Mouse (Mus musculus): ENCODE data around the gene Adam15. TPM values are rescaled to one million over a fixed set of nuclear protein-coding genes. Genes with fewer than 3 reads are reported as not detected.

The Adam15 gene
- polyA plus RNA-seq, 1 experiment = 63.6 TPM

DNA sequence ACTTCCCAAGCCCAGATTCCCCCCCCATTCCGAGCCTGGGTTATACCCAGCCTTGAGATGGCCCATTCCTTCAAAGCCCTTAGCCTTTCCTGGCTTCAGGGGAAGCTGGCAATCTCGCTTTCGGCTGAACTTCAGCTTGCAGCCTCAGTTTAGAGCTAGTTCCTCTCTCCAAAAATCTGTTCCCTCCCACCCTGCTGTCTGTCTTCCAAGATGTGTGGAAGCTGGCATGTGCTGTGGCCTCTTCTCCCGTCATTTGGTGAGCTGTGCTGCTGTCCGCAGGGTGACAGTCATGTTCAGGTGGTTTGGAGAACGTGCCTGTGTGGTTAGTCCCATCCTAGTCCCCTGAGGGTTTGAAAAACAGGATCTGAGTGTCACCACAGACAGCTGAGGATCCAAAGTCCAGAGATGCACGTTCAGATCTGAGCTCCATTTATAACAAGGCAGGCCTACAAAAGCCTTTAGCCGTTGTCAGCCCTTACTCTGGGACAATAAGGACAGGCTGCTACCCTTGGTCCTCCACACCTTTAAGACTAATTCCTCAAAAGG is 54.0 kb downstream of the Adam15 start:
- no peak for DNase-seq (ENCODE audit: low read depth)

DNA sequence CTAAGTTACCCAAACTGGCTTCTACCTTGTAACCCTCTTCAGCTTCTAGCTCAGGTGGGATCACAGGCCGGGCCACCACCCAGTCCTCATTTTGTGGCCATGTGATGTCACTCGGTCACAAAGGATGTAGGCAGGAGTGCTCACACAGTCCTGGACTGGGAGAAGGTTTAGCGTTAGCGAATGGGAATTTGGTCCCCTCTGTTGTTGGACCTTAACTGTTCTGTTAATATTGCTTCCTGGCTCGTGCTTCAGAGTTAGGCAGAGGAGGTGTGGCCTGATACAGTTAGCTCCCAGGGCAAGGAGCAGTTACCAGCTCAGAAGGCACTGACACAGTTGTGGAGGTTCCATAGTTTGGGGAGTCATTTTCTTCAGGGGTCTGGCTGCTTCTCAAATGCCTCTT is 55.6 kb downstream of the Adam15 start:
- DNase-seq (ENCODE audit: low read depth) = no peak
- TF ChIP-seq CTCF (IDR thresholded peaks at IDR 0.05; ENCODE audit: borderline replicate concordance, extremely low read depth, insufficient read depth, insufficient read length) = no peak
- no peak for TF ChIP-seq POLR2A (IDR thresholded peaks at IDR 0.05; ENCODE audit: borderline replicate concordance, extremely low read depth, insufficient read depth, insufficient read length, poor library complexity, severe bottlenecking)

More for the DNA sequence above, 54.0 kb downstream of the Adam15 start:
- TF ChIP-seq CTCF (IDR thresholded peaks at IDR 0.05; ENCODE audit: borderline replicate concordance, extremely low read depth, insufficient read depth, insufficient read length) = no peak
- TF ChIP-seq POLR2A (IDR thresholded peaks at IDR 0.05; ENCODE audit: borderline replicate concordance, extremely low read depth, insufficient read depth, insufficient read length, poor library complexity, severe bottlenecking) = no peak

DNA sequence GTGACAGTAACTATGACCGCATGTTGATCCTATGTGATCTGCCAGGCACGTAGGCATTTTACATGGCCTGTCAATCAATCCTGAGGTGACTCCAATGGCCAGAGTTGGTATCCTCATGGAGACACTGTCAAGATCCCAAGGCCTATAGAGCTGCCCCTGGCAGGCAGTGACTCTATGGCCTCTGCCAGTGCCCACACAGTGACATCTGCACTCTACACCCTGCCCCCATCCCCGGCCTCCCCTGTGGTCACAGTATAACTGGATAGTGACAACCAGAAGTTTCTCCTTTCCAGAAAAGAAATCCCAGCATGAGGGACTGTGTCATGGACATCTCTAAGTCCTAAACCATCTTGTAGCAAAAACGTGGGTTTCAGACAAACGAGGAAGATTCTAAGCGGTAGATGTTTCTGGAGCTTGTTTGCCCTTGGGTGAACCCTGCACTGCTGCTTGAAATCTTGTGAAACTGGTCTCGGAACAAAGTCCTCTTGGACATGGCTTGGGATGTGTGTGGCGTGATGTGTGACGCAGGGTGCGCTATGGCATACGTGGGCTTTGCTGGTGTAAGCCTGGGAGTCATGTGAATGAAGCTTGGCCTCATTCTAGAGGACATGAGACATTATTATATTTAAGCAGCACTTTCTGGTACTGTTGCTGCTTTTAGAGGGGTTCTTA is 56.4 kb downstream of the Adam15 start:
- no peak for DNase-seq (ENCODE audit: low read depth)
- TF ChIP-seq POLR2A (IDR thresholded peaks at IDR 0.05; ENCODE audit: borderline replicate concordance, extremely low read depth, insufficient read depth, insufficient read length, poor library complexity, severe bottlenecking) = no peak
- TF ChIP-seq CTCF (IDR thresholded peaks at IDR 0.05; ENCODE audit: borderline replicate concordance, extremely low read depth, insufficient read depth, insufficient read length) = no peak

DNA sequence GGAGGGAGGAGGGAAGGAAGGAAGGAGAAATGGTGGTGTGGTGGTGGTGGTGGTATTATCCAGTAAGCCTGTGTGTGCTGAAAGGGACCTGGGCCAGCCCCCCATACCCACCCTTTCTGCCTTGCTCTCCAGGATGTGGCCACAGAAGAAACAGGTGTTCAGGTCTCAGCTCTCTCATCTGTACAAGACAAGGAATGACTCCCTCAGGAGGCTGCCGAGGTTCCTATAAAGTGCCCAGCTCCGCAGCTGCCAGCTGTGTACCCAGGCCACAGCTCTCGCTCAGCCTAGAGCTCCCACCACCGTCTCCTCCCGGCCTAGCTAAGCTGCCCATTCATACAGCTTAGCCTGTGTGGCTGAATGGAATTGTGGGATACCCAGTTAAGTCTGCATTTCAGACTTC is 57.5 kb downstream of the Adam15 start:
- no peak for TF ChIP-seq POLR2A (IDR thresholded peaks at IDR 0.05; ENCODE audit: borderline replicate concordance, extremely low read depth, insufficient read depth, insufficient read length, poor library complexity, severe bottlenecking)
- no peak for TF ChIP-seq CTCF (IDR thresholded peaks at IDR 0.05; ENCODE audit: borderline replicate concordance, extremely low read depth, insufficient read depth, insufficient read length)
- DNase-seq (ENCODE audit: low read depth) = no peak

DNA sequence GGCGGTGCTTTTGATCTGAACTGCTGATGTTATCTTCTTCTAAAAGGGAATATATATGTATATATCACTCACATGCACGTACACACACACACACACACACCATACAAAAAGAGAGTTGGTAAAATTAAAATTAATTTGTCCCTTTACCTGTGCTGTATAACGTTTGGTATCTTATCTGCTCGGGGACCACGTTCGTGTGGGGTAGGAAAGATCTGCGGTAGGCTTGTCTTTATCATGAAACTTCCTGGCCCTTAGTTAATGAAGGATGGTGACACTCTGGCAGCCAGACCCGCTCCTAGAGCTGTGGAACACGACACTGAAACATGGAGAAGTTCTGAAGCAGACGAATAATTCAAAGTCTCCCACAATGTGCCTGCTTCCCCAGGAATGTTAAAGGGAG is 57.9 kb downstream of the Adam15 start:
- no peak for TF ChIP-seq POLR2A (IDR thresholded peaks at IDR 0.05; ENCODE audit: borderline replicate concordance, extremely low read depth, insufficient read depth, insufficient read length, poor library complexity, severe bottlenecking)
- no peak for TF ChIP-seq CTCF (IDR thresholded peaks at IDR 0.05; ENCODE audit: borderline replicate concordance, extremely low read depth, insufficient read depth, insufficient read length)
- no peak for DNase-seq (ENCODE audit: low read depth)

Other genes starting within 250 kb of the Adam15 start
- gene Gm43738, start 248.9 kb downstream of the Adam15 start, polyA plus RNA-seq (2012; rRNA removed) = 0.03 and 0.05 TPM in 2 replicates
- 169 and 202 TPM in 2 replicates for gene Fdps, start 248.0 kb downstream of the Adam15 start, polyA plus RNA-seq (2012; rRNA removed)
- 0.14 and 0.21 TPM in 2 replicates for gene Pklr, start 213.9 kb downstream of the Adam15 start, polyA plus RNA-seq (2012; rRNA removed)
- 61.6 and 68.6 TPM in 2 replicates for gene Hcn3, start 189.8 kb downstream of the Adam15 start, polyA plus RNA-seq (2012; rRNA removed)
- gene Clk2, start 185.2 kb downstream of the Adam15 start, polyA plus RNA-seq (2012; rRNA removed) = 103 and 123 TPM in 2 replicates
- gene Scamp3, start 172.5 kb downstream of the Adam15 start, polyA plus RNA-seq (2012; rRNA removed) = 132 and 139 TPM in 2 replicates
- gene Fam189b, start 166.9 kb downstream of the Adam15 start, polyA plus RNA-seq (2012; rRNA removed) = 69.1 and 73.8 TPM in 2 replicates
- 55.6 and 56.3 TPM in 2 replicates for gene Gba, start 147.1 kb downstream of the Adam15 start, polyA plus RNA-seq (2012; rRNA removed)
- 117 and 168 TPM in 2 replicates for gene Thbs3, start 134.8 kb downstream of the Adam15 start, polyA plus RNA-seq (2012; rRNA removed)
- 146 and 201 TPM in 2 replicates for gene Mtx1, start 122.9 kb downstream of the Adam15 start, polyA plus RNA-seq (2012; rRNA removed)
- gene Muc1, start 120.9 kb downstream of the Adam15 start, polyA plus RNA-seq (2012; rRNA removed) = 9.3 and 10.0 TPM in 2 replicates
- 86.7 and 106 TPM in 2 replicates for gene Krtcap2, start 104.0 kb downstream of the Adam15 start, polyA plus RNA-seq (2012; rRNA removed)
- 131 and 144 TPM in 2 replicates for gene Trim46, start 103.7 kb downstream of the Adam15 start, polyA plus RNA-seq (2012; rRNA removed)
- gene Dpm3, start 90.6 kb downstream of the Adam15 start, polyA plus RNA-seq (2012; rRNA removed) = 145 and 269 TPM in 2 replicates
- gene Slc50a1, start 79.4 kb downstream of the Adam15 start, polyA plus RNA-seq (2012; rRNA removed) = 41.4 and 71.8 TPM in 2 replicates
- 11.2 and 12.0 TPM in 2 replicates for gene Efna1, start 68.9 kb downstream of the Adam15 start, polyA plus RNA-seq (2012; rRNA removed)
- gene Efna3, start 27.0 kb downstream of the Adam15 start, polyA plus RNA-seq (2012; rRNA removed) = 59.4 and 60.3 TPM in 2 replicates
- 12.6 and 22.9 TPM in 2 replicates for gene Efna4, start 12.0 kb downstream of the Adam15 start, polyA plus RNA-seq (2012; rRNA removed)
- 0.38 and 0.57 TPM in 2 replicates for gene Dcst2, start 12.0 kb upstream of the Adam15 start, polyA plus RNA-seq (2012; rRNA removed)
- gene Dcst1, start 15.3 kb upstream of the Adam15 start, polyA plus RNA-seq (2012; rRNA removed) = 0.04 TPM in 1 of 2 replicates, not detected in the other
- 2.4 and 2.8 TPM in 2 replicates for gene Zbtb7b, start 44.8 kb upstream of the Adam15 start, polyA plus RNA-seq (2012; rRNA removed)
- 4.6 and 5.2 TPM in 2 replicates for gene Lenep, start 52.8 kb upstream of the Adam15 start, polyA plus RNA-seq (2012; rRNA removed)
- 39.4 and 53.9 TPM in 2 replicates for gene Flad1, start 61.9 kb upstream of the Adam15 start, polyA plus RNA-seq (2012; rRNA removed)
- gene Cks1b, start 68.4 kb upstream of the Adam15 start, polyA plus RNA-seq (2012; rRNA removed) = 79.8 and 129 TPM in 2 replicates
- 29.5 and 30.2 TPM in 2 replicates for gene Shc1, start 68.4 kb upstream of the Adam15 start, polyA plus RNA-seq (2012; rRNA removed)
- 71.6 and 90.9 TPM in 2 replicates for gene Pygo2, start 80.2 kb upstream of the Adam15 start, polyA plus RNA-seq (2012; rRNA removed)
- 9.5 and 13.6 TPM in 2 replicates for gene Pbxip1, start 86.7 kb upstream of the Adam15 start, polyA plus RNA-seq (2012; rRNA removed)
- gene Pmvk, start 104.5 kb upstream of the Adam15 start, polyA plus RNA-seq (2012; rRNA removed) = 72.2 and 86.3 TPM in 2 replicates
- gene Kcnn3, start 170.2 kb upstream of the Adam15 start, polyA plus RNA-seq (2012; rRNA removed) = 11.5 and 13.8 TPM in 2 replicates

Measured in brain, embryonic 14.5 days (tissue).